ENCODE assay signal across 8 mouse cellular contexts in the genomic region with DNA sequence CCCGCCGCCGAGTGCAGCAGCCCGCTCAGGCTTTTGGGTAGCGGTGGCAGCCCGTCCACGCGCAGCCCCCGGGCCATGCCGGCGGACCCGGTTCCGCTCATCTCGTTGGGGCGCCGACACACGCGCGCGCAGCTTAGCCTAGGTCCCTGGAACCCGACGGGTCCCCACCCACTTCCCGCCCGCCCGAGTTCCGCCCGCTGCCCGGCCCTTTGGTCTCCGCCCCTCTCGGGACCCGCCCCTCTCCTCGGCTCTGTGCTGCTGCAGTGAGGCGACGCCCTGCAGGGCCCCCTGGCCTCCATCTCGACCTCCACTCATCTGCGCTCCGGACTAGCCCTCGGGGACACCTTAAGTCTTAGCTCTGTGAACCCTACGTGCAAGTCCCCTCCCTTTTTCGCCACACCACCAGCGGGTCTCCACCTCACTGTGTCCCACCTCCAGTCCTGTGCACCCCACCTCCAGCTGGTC. TPM values are rescaled to one million over a fixed set of nuclear protein-coding genes. Genes with fewer than 3 reads are reported as not detected.
DNase-seq lines count a peak whose midpoint lies in the region; ATAC-seq and TF ChIP-seq lines count a peak whose summit lies in the region.

A gene (minus strand): TSS at position 124 of the 465 bp plus-strand sequence.

- H3K9ac ChIP-seq in lung, embryonic 16.5 days (ENCODE audit: low read length): peak within 1 kb of the TSS; percentile 65

- WGBS in lung, embryonic 16.5 days: under 1% methylated on average over 10 of the region's 41 CpGs
- WGBS in olfactory bulb, adult 2 months: under 1% methylated on average over 38 of the region's 41 CpGs

- no peak for TF ChIP-seq CTCF in olfactory bulb, adult 2 months (IDR thresholded peaks at IDR 0.05; ENCODE audit: insufficient read depth, low read depth, low read length)

- peak within 1 kb of the TSS; percentile 92 for H3K4me2 ChIP-seq in lung, embryonic 16.5 days (ENCODE audit: low read depth, low read length)

- H3K27ac ChIP-seq in lung, embryonic 16.5 days (ENCODE audit: low read length): peak within 1 kb of the TSS; percentile 41; the same call in 1 of the 2 replicates
- H3K27ac ChIP-seq in olfactory bulb, adult 2 months (ENCODE audit: insufficient read depth, low read depth, low read length): no peak within 1 kb of the TSS

- TF ChIP-seq POLR2A in olfactory bulb, adult 2 months (IDR thresholded peaks at IDR 0.05; ENCODE audit: insufficient read depth, low read depth, low read length): no peak

- ATAC-seq in lung, embryonic 16.5 days (ENCODE audit: low read depth): peak; percentile 86

- peak; percentile 67 for DNase-seq in WW6 (ENCODE audit: low read depth, low spot score)
- peak; percentile 75 for DNase-seq in embryo, embryonic 10.5 days (ENCODE audit: low spot score)
- DNase-seq in heart, adult 8-10 months (ENCODE audit: low spot score): peak; percentile 15
- peak; percentile 51 for DNase-seq in kidney, adult 18-20 months
- peak; percentile 87 for DNase-seq in yolk sac, embryonic 10.5 days (ENCODE audit: low spot score)
- DNase-seq in cerebellum, adult 9-10 months: no peak

- H3K27me3 ChIP-seq in lung, embryonic 16.5 days (ENCODE audit: control insufficient read depth, insufficient read depth, low read depth, low read length): peaks cover 20% of the 10 kb centered on the region

- H3K4me1 ChIP-seq in lung, embryonic 16.5 days (replicated peaks; ENCODE audit: control insufficient read depth, insufficient read depth, low read length): peaks cover 19% of the 10 kb centered on the region
- H3K4me1 ChIP-seq in olfactory bulb, adult 2 months (ENCODE audit: control insufficient read depth, insufficient read depth, low read length): peaks cover 17% of the 10 kb centered on the region

- no peaks in the 10 kb centered on the region for H3K36me3 ChIP-seq in lung, embryonic 16.5 days (ENCODE audit: control insufficient read depth, insufficient read depth, low read length)

- H3K4me3 ChIP-seq in lung, embryonic 16.5 days (ENCODE audit: low read length): peak within 1 kb of the TSS; percentile 71
- H3K4me3 ChIP-seq in olfactory bulb, adult 2 months (ENCODE audit: insufficient read depth, low read depth, low read length): peak within 1 kb of the TSS; percentile 38

- no peaks in the 10 kb centered on the region for H3K9me3 ChIP-seq in lung, embryonic 16.5 days (ENCODE audit: control insufficient read depth, low read length)

RNA-seq across cellular contexts. Expression of the gene that starts here (rescaled TPM):
- 1 to 10 TPM in 3 of 4 experiments, under 1 TPM in 1; 0.72 to 1.5 (median 1.4) TPM for total RNA-seq in heart, adult 8-10 months (2022)
- 7.6 and 8.7 TPM in 2 replicates for polyA plus RNA-seq in lung, embryonic 16.5 days (2015; fragmentation: Nextera tagmentation; extraction: Ambion mirVana)
- not detected in 2 replicates for polyA plus RNA-seq in olfactory bulb, adult 2 months (2012; ENCODE audit: insufficient read depth, insufficient read length, low replicate concordance, missing spikeins)
